In genomic region chr7:12774606-12775005, GRCm38 (mm10) we compare ENCODE assay signal across 11 mouse cellular contexts. TPM values are rescaled to one million over a fixed set of nuclear protein-coding genes. Genes with fewer than 3 reads are reported as not detected.
DNase-seq lines count a peak whose midpoint lies in the region; ATAC-seq and TF ChIP-seq lines count a peak whose summit lies in the region.
"Had no signal": no experiment of that assay in that cellular context is flagged by ENCODE, and none has a peak within 500 bp of the region (broad histone marks: within the 10 kb centered on the region; RNA-seq: fewer than 3 reads in every experiment).

No protein-coding gene starts in this region.

- TF ChIP-seq CTCF in thymus, adult 2 months (IDR thresholded peaks at IDR 0.05; ENCODE audit: borderline replicate concordance, control insufficient read depth, extremely low read depth, insufficient read depth, low read length, poor library complexity), result no peak

- ATAC-seq in forebrain, embryonic 15.5 days (replicated peaks), result peak; percentile 61

- no peak overlapping the region for H3K27ac ChIP-seq in forebrain, embryonic 15.5 days (replicated peaks)
- H3K27ac ChIP-seq in forebrain, embryonic 10.5 days, result no peak overlapping the region
- H3K27ac ChIP-seq in thymus, adult 2 months (ENCODE audit: control insufficient read depth, insufficient read depth, low read length), result no peak overlapping the region
- H3K27ac ChIP-seq: midbrain, embryonic 12.5 days had no signal

- no peak overlapping the region for H3K9ac ChIP-seq in forebrain, embryonic 15.5 days (replicated peaks)
- H3K9ac ChIP-seq: midbrain, embryonic 12.5 days had no signal

- peaks cover 56% of the 10 kb centered on the region for H3K36me3 ChIP-seq in forebrain, embryonic 15.5 days
- H3K36me3 ChIP-seq in forebrain, embryonic 10.5 days (replicated peaks), result peaks cover 55% of the 10 kb centered on the region
- no peaks in the 10 kb centered on the region for H3K36me3 ChIP-seq in thymus, adult 2 months (ENCODE audit: control insufficient read depth, insufficient read depth, low read length)

- no peak overlapping the region for H3K4me3 ChIP-seq in forebrain, embryonic 15.5 days
- no peak overlapping the region for H3K4me3 ChIP-seq in forebrain, embryonic 10.5 days
- no peak overlapping the region for H3K4me3 ChIP-seq in thymus, adult 2 months (ENCODE audit: control insufficient read depth, insufficient read depth, low read length)
- H3K4me3 ChIP-seq: midbrain, embryonic 12.5 days had no signal

- WGBS in forebrain, embryonic 15.5 days, result 88% methylated on average over 1 of the region's 1 CpGs
- WGBS in forebrain, embryonic 10.5 days, result 97% methylated on average over 1 of the region's 1 CpGs
- 93% methylated on average over 1 of the region's 1 CpGs for WGBS in thymus, adult 2 months

- H3K4me1 ChIP-seq in forebrain, embryonic 15.5 days, result peaks cover 7% of the 10 kb centered on the region
- H3K4me1 ChIP-seq in forebrain, embryonic 10.5 days, result peaks cover 4% of the 10 kb centered on the region
- peaks cover under 1% of the 10 kb centered on the region for H3K4me1 ChIP-seq in thymus, adult 2 months (replicated peaks; ENCODE audit: control insufficient read depth, insufficient read depth, low read length)

- H3K9me3 ChIP-seq in forebrain, embryonic 15.5 days, result no peaks in the 10 kb centered on the region
- peaks cover 6% of the 10 kb centered on the region; the same call in 1 of the 2 replicates for H3K9me3 ChIP-seq in forebrain, embryonic 10.5 days
- H3K9me3 ChIP-seq: midbrain, embryonic 12.5 days had no signal

- DNase-seq in forebrain, embryonic 10.5 days (ENCODE audit: extremely low spot score, low spot score), result no peak
- peak; percentile 18 for DNase-seq in ZHBTc4 (ENCODE audit: low read depth, low spot score)
- DNase-seq in frontal cortex, adult 2 months (ENCODE audit: extremely low spot score in 1 of 2, low spot score in 1 of 2), result peak; percentile 42 to 70
- peak; percentile 67 to 68 for DNase-seq in layer of hippocampus, postnatal 36 days
- no peak for DNase-seq in thymus, adult 2 months
- no peak for DNase-seq in retina, postnatal 1 day
- DNase-seq in thymus, adult 18-20 months, result no peak

- no peaks in the 10 kb centered on the region for H3K27me3 ChIP-seq in forebrain, embryonic 15.5 days
- no peaks in the 10 kb centered on the region for H3K27me3 ChIP-seq in forebrain, embryonic 10.5 days (ENCODE audit: poor library complexity, severe bottlenecking)
- no peaks in the 10 kb centered on the region for H3K27me3 ChIP-seq in thymus, adult 2 months (ENCODE audit: control insufficient read depth, insufficient read depth, low read length)
- H3K27me3 ChIP-seq: midbrain, embryonic 12.5 days had no signal

- TF ChIP-seq POLR2A in thymus, adult 2 months (IDR thresholded peaks at IDR 0.05; ENCODE audit: control insufficient read depth, extremely low read depth, insufficient read depth, low read length, poor library complexity), result no peak

- H3K4me2 ChIP-seq in forebrain, embryonic 15.5 days (replicated peaks), result no peak overlapping the region
- H3K4me2 ChIP-seq: midbrain, embryonic 12.5 days had no signal

RNA-seq across cellular contexts. Expression of gene Zscan18, which starts 28.8 kb away (rescaled TPM):
- polyA plus RNA-seq in forebrain, embryonic 15.5 days (2015; fragmentation: Nextera tagmentation; extraction: Ambion mirVana), result 21.3 and 22.7 TPM in 2 replicates
- polyA plus RNA-seq in forebrain, embryonic 10.5 days (2016; fragmentation: Nextera tagmentation; extraction: Ambion mirVana), result 12.3 and 13.2 TPM in 2 replicates
- 17.8 and 22.7 TPM in 2 replicates for polyA plus RNA-seq in frontal cortex, adult 2 months (2012; rRNA removed)
- 10 to 100 TPM; 23.2 to 25.2 TPM for total RNA-seq in layer of hippocampus, postnatal 36 days (2021)
- polyA plus RNA-seq in thymus, adult 2 months (2012; rRNA removed), result 2.7 and 2.9 TPM in 2 replicates

RNA-seq across cellular contexts. Expression of gene Vmn2r56, which starts 39.8 kb away (rescaled TPM):
- 0.03 TPM in 1 of 2 replicates, not detected in the other for polyA plus RNA-seq in forebrain, embryonic 15.5 days (2015; fragmentation: Nextera tagmentation; extraction: Ambion mirVana)
- not detected in 2 replicates for polyA plus RNA-seq in forebrain, embryonic 10.5 days (2016; fragmentation: Nextera tagmentation; extraction: Ambion mirVana)
- 0.06 TPM in 1 of 2 replicates, not detected in the other for polyA plus RNA-seq in frontal cortex, adult 2 months (2012; rRNA removed)
- total RNA-seq in layer of hippocampus, postnatal 36 days (2021), result not detected
- polyA plus RNA-seq in thymus, adult 2 months (2012; rRNA removed), result not detected in 2 replicates
- total RNA-seq: CH12.LX; common myeloid progenitor, adult 5-6 weeks had no signal
- polyA plus RNA-seq: midbrain, embryonic 12.5 days had no signal

RNA-seq across cellular contexts. Expression of gene Zfp329, which starts 44.1 kb away (rescaled TPM):
- polyA plus RNA-seq in forebrain, embryonic 15.5 days (2015; fragmentation: Nextera tagmentation; extraction: Ambion mirVana), result 28.9 and 30.2 TPM in 2 replicates
- polyA plus RNA-seq in forebrain, embryonic 10.5 days (2016; fragmentation: Nextera tagmentation; extraction: Ambion mirVana), result 17.8 and 18.4 TPM in 2 replicates
- polyA plus RNA-seq in frontal cortex, adult 2 months (2012; rRNA removed), result 19.2 and 24.5 TPM in 2 replicates
- total RNA-seq in layer of hippocampus, postnatal 36 days (2021), result 10 to 100 TPM; 22.9 to 27.8 TPM
- 4.1 and 4.2 TPM in 2 replicates for polyA plus RNA-seq in thymus, adult 2 months (2012; rRNA removed)

RNA-seq across cellular contexts. Expression of gene Zfp110, which starts 60.0 kb away (rescaled TPM):
- 40.2 and 44.1 TPM in 2 replicates for polyA plus RNA-seq in forebrain, embryonic 15.5 days (2015; fragmentation: Nextera tagmentation; extraction: Ambion mirVana)
- 28.7 and 30.1 TPM in 2 replicates for polyA plus RNA-seq in forebrain, embryonic 10.5 days (2016; fragmentation: Nextera tagmentation; extraction: Ambion mirVana)
- 8.8 and 10.4 TPM in 2 replicates for polyA plus RNA-seq in frontal cortex, adult 2 months (2012; rRNA removed)
- total RNA-seq in layer of hippocampus, postnatal 36 days (2021), result 10 to 100 TPM; 13.6 to 14.7 TPM
- 16.9 and 17.6 TPM in 2 replicates for polyA plus RNA-seq in thymus, adult 2 months (2012; rRNA removed)

Comparison
In these comparisons a context has a peak if more than half of its experiments do, and no peak if none do; other contexts are left out.
1. DNase-seq: peak in ZHBTc4 (single experiment), frontal cortex, adult 2 months (2 of 2) and layer of hippocampus, postnatal 36 days (2 of 2); none in forebrain, embryonic 10.5 days (single experiment), thymus, adult 2 months (single experiment), retina, postnatal 1 day (single experiment) and thymus, adult 18-20 months (0 of 2).